Mouse (Mus musculus) lung, embryonic 14.5 days (tissue): ENCODE data around the gene Ankrd13a. TPM values are rescaled to one million over a fixed set of nuclear protein-coding genes. Genes with fewer than 3 reads are reported as not detected.

Experiments used
- ATAC-seq: fragments of 200-750 bp; cut with Nextera tagmentation; 2 replicates; pipeline ENCODE4 v1.8.0; 2017; ENCODE audit warnings: mild to moderate bottlenecking, moderate TSS enrichment, moderate library complexity; ENCODE audit not compliant: insufficient read depth
- DNase-seq: peaks from one replicate; pipeline ENCODE4 v3.0.0-alpha.2; 2015
- H3K27ac ChIP-seq: fragments of 300-500 bp; sonication (generic); 2 replicates; pipeline ENCODE4 v1.5.1; 2014; ENCODE audit warnings: low read depth, mild to moderate bottlenecking, moderate library complexity
- H3K27me3 ChIP-seq: fragments of 300-500 bp; sonication (generic); 2 replicates; pipeline ENCODE4 v1.6.1; 2014; ENCODE audit warnings: low read length, control low read depth; ENCODE audit not compliant: insufficient read depth
- H3K36me3 ChIP-seq: fragments of 300-500 bp; sonication (generic); 2 replicates; pipeline ENCODE4 v1.6.1; 2014; ENCODE audit warnings: control low read depth; ENCODE audit not compliant: insufficient read depth
- H3K4me1 ChIP-seq: fragments of 300-500 bp; sonication (generic); 2 replicates; pipeline ENCODE4 v1.6.1; 2014; ENCODE audit warnings: antibody characterized with exemption, control low read depth; ENCODE audit not compliant: insufficient read depth
- H3K4me2 ChIP-seq: fragments of 300-500 bp; sonication (generic); 2 replicates; pipeline ENCODE4 v1.6.1; 2014; ENCODE audit warnings: mild to moderate bottlenecking
- H3K4me3 ChIP-seq: fragments of 300-500 bp; sonication (generic); 2 replicates; pipeline ENCODE4 v1.5.1; 2014; ENCODE audit warnings: low read depth, low read length
- H3K9ac ChIP-seq: fragments of 300-500 bp; sonication (generic); 2 replicates; pipeline ENCODE4 v1.6.1; 2014
- H3K9me3 ChIP-seq: fragments of 300-500 bp; sonication (generic); 2 replicates; pipeline ENCODE4 v1.6.1; 2016; ENCODE audit warnings: low read depth, low read length, control low read depth
- CTCF ChIP-seq: IDR thresholded peaks from 2 replicates; pipeline ENCODE4 v1.5.1; 2016; ENCODE audit warnings: antibody characterized with exemption, low read depth
- WGBS: fragments of 180-500 bp; shearing (Covaris S2); extraction: QIAGEN DNeasy Blood & Tissue Kit; methylation state at CpG from one replicate; pipeline ENCODE4 v1.1.7; 2014; 5-methylcytosine and 5-hydroxymethylcytosine counted together
- polyA plus RNA-seq: library from polyadenylated mRNA; unstranded; fragments of >200 nt; fragmentation: Nextera tagmentation; extraction: Ambion mirVana; gene quantifications from 2 replicates; pipeline ENCODE4 v1.2.1, GENCODE M21; 2014

The Ankrd13a gene
- polyA plus RNA-seq, 1 experiment from 2014 or later, result 83.2 TPM

DNA sequence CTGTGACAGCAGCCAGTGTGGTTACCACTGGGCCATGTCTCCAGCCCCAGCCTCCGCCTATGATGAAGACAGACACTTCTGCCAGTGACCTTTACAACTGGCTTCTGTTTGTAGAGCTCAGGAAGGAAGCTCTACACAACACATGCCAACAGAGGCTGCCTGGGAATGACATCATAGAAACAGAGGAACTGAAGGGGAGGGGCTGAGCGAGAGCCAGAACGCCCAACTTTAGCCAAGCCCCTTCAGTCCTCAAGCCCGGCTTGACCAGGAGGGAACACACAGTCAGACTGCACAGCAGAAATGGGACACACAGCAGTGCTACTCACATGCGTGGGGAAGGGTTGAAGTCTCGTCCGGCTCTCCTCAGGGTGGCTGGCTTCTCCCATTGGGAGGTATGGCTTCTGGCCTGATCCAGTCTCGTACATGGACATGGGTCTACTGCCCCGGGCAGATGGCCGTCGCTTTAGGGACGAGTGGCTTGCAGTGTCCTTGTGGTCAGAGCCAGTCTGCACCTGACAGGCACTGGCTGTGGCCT is 35.7 kb upstream of the Ankrd13a start:
- Histone ChIP-seq H3K4me3 (no peak overlapping the region), H3K4me2 (no peak overlapping the region), H3K27me3 (no peaks in the 10 kb centered on the region), H3K36me3 (peaks cover 90% of the 10 kb centered on the region), H3K27ac (0 out of 2 replicates have a peak overlapping the region, but pooled peaks have one; percentile 8), H3K4me1 (no peaks in the 10 kb centered on the region), H3K9ac (no peak overlapping the region), H3K9me3 (no peaks in the 10 kb centered on the region)
- WGBS, result 75% methylated on average over 12 of the region's 12 CpGs
- DNase-seq (peak; percentile 73), ATAC-seq (peak; percentile 72)
- no peak for TF ChIP-seq CTCF

GRCm38 (mm10) chr5:114740595-114740994 is 33.9 kb upstream of the Ankrd13a start:
- Histone ChIP-seq H3K9ac (no peak overlapping the region), H3K36me3 (peaks cover 96% of the 10 kb centered on the region)
- DNase-seq, result no peak

DNA sequence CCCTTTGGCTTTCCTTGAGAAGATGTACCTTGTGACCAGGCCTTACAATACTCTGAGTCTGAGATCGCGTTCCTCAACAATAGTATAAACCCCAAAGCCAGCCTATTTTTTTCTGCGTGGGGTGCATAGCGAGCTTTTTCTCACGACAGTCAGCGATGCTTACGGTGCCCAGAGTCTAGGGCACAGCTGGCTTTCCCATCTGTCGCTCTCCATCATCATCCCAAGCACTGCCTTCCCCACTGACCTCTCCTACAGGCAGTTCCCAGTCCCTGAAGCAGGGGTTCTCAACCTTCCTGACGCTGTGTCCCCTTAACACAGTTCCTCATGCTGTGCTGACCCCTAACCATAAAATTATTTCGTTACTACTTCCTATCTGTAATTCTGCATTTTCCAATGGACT is 31.9 kb upstream of the Ankrd13a start:
- Histone ChIP-seq H3K4me2 (no peak overlapping the region), H3K27ac (no peak overlapping the region), H3K9me3 (no peaks in the 10 kb centered on the region), H3K27me3 (no peaks in the 10 kb centered on the region), H3K4me1 (no peaks in the 10 kb centered on the region), H3K4me3 (no peak overlapping the region), H3K36me3 (peaks cover 88% of the 10 kb centered on the region), H3K9ac (no peak overlapping the region)
- 92% methylated on average over 10 of the region's 10 CpGs for WGBS
- no peak for TF ChIP-seq CTCF
- DNase-seq (no peak), ATAC-seq (no peak)

More at GRCm38 (mm10) chr5:114740595-114740994, 33.9 kb upstream of the Ankrd13a start:
- ATAC-seq, result no peak
- Histone ChIP-seq H3K27ac (no peak overlapping the region), H3K27me3 (no peaks in the 10 kb centered on the region), H3K4me3 (no peak overlapping the region), H3K9me3 (no peaks in the 10 kb centered on the region), H3K4me2 (no peak overlapping the region), H3K4me1 (no peaks in the 10 kb centered on the region)
- TF ChIP-seq CTCF, result no peak
- 67% methylated on average over 4 of the region's 4 CpGs for WGBS

DNA sequence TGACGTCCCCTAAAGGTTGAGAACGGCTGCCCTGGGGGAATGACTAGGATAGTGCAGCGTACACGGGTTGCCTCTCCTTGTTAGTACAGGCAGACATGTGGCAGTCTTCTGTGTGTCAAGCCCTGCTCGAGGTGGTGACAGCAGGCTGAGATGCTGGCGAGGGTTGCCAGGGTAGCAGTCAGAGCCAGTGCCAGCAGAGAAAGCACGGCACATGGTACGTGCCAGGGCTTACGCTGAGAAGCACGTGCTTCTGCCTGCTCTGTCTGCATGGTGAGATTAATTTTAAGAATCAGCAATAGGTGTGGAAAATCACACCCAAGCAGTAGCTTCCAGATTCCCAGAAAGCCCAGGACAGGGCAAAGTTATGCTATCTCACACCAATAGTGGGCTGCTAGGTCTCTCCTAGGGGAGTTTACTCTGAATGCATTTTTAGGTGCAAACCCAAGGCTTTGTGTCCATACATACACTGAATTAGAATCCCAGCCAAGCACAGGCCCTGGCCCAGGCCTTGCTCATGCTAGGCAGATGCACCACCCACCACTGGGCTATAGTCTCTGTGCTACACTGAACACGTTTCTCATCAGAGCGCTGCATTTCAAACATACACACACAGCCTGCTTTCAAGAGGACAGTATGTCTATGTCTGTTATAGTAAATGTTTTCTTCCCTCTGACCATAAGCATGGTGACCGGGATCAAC is 31.3 kb upstream of the Ankrd13a start:
- H3K36me3 ChIP-seq, result peaks cover 88% of the 10 kb centered on the region
- no peak for ATAC-seq

GRCm38 (mm10) chr5:114743697-114744090 is 30.8 kb upstream of the Ankrd13a start:
- ATAC-seq (no peak), DNase-seq (no peak)
- Histone ChIP-seq H3K36me3 (peaks cover 88% of the 10 kb centered on the region), H3K4me2 (no peak overlapping the region), H3K4me1 (no peaks in the 10 kb centered on the region), H3K27ac (no peak overlapping the region), H3K9me3 (no peaks in the 10 kb centered on the region), H3K27me3 (no peaks in the 10 kb centered on the region), H3K9ac (no peak overlapping the region), H3K4me3 (no peak overlapping the region)
- 88% methylated on average over 8 of the region's 8 CpGs for WGBS
- TF ChIP-seq CTCF, result no peak

More for the DNA sequence above, 31.3 kb upstream of the Ankrd13a start:
- DNase-seq, result no peak
- 88% methylated on average over 13 of the region's 13 CpGs for WGBS
- no peak overlapping the region for H3K4me2 ChIP-seq
- no peaks in the 10 kb centered on the region for H3K9me3 ChIP-seq
- H3K4me3 ChIP-seq, result no peak overlapping the region
- TF ChIP-seq CTCF, result no peak
- no peaks in the 10 kb centered on the region for H3K27me3 ChIP-seq
- no peak overlapping the region for H3K27ac ChIP-seq
- no peak overlapping the region for H3K9ac ChIP-seq
- H3K4me1 ChIP-seq, result no peaks in the 10 kb centered on the region

- 80% methylated on average over 5 of the region's 5 CpGs for WGBS
- Histone ChIP-seq H3K9me3 (no peaks in the 10 kb centered on the region), H3K4me3 (no peak overlapping the region), H3K9ac (no peak overlapping the region), H3K27ac (no peak overlapping the region), H3K36me3 (peaks cover 80% of the 10 kb centered on the region), H3K27me3 (no peaks in the 10 kb centered on the region), H3K4me1 (no peaks in the 10 kb centered on the region), H3K4me2 (no peak overlapping the region)
- no peak for TF ChIP-seq CTCF
- no peak for ATAC-seq
- no peak for DNase-seq
These were observed 28.9 kb upstream of the Ankrd13a start for GRCm38 (mm10) chr5:114745581-114745980.

GRCm38 (mm10) chr5:114746886-114747285 is 27.6 kb upstream of the Ankrd13a start:
- Histone ChIP-seq H3K27me3 (no peaks in the 10 kb centered on the region), H3K9ac (no peak overlapping the region), H3K36me3 (peaks cover 82% of the 10 kb centered on the region), H3K4me2 (no peak overlapping the region), H3K27ac (no peak overlapping the region), H3K4me1 (no peaks in the 10 kb centered on the region), H3K9me3 (no peaks in the 10 kb centered on the region), H3K4me3 (no peak overlapping the region)
- no peak for DNase-seq
- no peak for ATAC-seq
- WGBS, result 95% methylated on average over 4 of the region's 4 CpGs
- TF ChIP-seq CTCF, result no peak
